Mouse (Mus musculus): ENCODE measurements at regions not wholly inside any gene's neighbourhood (a gene's known extent, or its start where the extent isn't known, plus 50 kb on each side); places are given as distances from the start of the nearest gene placed in this dataset.
"Not testable (repeated sequence)": the region's sequence is repeated elsewhere in the genome, so short reads cannot be mapped to it uniquely, and the experiment has no call there.

GRCm38 (mm10) chr12:114493500-114494031 is 949.9 kb downstream of the Adam6a start:
- TF ChIP-seq EP300 (IDR thresholded peaks at IDR 0.05; ENCODE audit: insufficient read depth, low read depth, low read length); POLR2A (IDR thresholded peaks at IDR 0.05; ENCODE audit: insufficient read depth, low read length); CTCF (IDR thresholded peaks at IDR 0.05; ENCODE audit: low read depth, low read length): not testable (repeated sequence)
